Mouse (Mus musculus): Measurements from ENCODE around the gene Hoxa6. TPM values are rescaled to one million over a fixed set of nuclear protein-coding genes. Genes with fewer than 3 reads are reported as not detected.

Hoxa6 gene
- total and polyA plus RNA-seq, 3 experiments, result 0.16 TPM; not detected in 2

- H3K36me3 ChIP-seq (replicated peaks), result no peaks in the 10 kb centered on the region
- no peak for DNase-seq (ENCODE audit: low spot score)
- ATAC-seq (ENCODE audit: extremely low read depth, insufficient number of reproducible peaks, low FRiP score, poor library complexity, severe bottlenecking), result no peak
- peaks cover 67% of the 10 kb centered on the region for H3K27me3 ChIP-seq (ENCODE audit: insufficient read depth, low read length)
- H3K9me3 ChIP-seq (replicated peaks), result no peaks in the 10 kb centered on the region
- no peak within 1 kb of the TSS for H3K4me3 ChIP-seq (ENCODE audit: low read depth, low read length)
- no peak for TF ChIP-seq TAL1 (conservative IDR thresholded peaks at IDR 0.05; ENCODE audit: low read depth, low read length)
- no peaks in the 10 kb centered on the region for H3K4me1 ChIP-seq (ENCODE audit: insufficient read depth, low read depth, low read length)
Measured at GRCm38 (mm10) chr6:52164626-52165440, 43.7 kb downstream of the Hoxa6 start, which contains the start of gene Hoxa2. Hoxa2 (minus strand) TSS chr6:52164831.

GRCm38 (mm10) chr6:52164051-52164625 lies 44.4 kb downstream of the Hoxa6 start:
- H3K36me3 ChIP-seq (replicated peaks), result no peaks in the 10 kb centered on the region
- no peaks in the 10 kb centered on the region for H3K4me1 ChIP-seq (ENCODE audit: insufficient read depth, low read depth, low read length)
- peaks cover 69% of the 10 kb centered on the region for H3K27me3 ChIP-seq (ENCODE audit: insufficient read depth, low read length)
- H3K9me3 ChIP-seq (replicated peaks), result no peaks in the 10 kb centered on the region
- ATAC-seq (ENCODE audit: extremely low read depth, insufficient number of reproducible peaks, low FRiP score, poor library complexity, severe bottlenecking), result no peak
- no peak overlapping the region for H3K4me3 ChIP-seq (ENCODE audit: low read depth, low read length)
- no peak for DNase-seq (ENCODE audit: low spot score)
- no peak for TF ChIP-seq TAL1 (conservative IDR thresholded peaks at IDR 0.05; ENCODE audit: low read depth, low read length)
- TF ChIP-seq GATA2 (IDR thresholded peaks at IDR 0.05; ENCODE audit: borderline replicate concordance, low read depth, low read length), result no peak
- no peak for TF ChIP-seq GATA1 (IDR thresholded peaks at IDR 0.05; ENCODE audit: borderline replicate concordance, low read length)
- no peak for TF ChIP-seq CTCF (IDR thresholded peaks at IDR 0.05; ENCODE audit: low read depth, low read length)
- TF ChIP-seq POLR2AphosphoS5 (IDR thresholded peaks at IDR 0.05; ENCODE audit: insufficient replicate concordance, low read depth, low read length), result no peak

- Histone ChIP-seq H3K27me3 (ENCODE audit: insufficient read depth, low read length) (peaks cover 65% of the 10 kb centered on the region), H3K4me1 (ENCODE audit: insufficient read depth, low read depth, low read length) (no peaks in the 10 kb centered on the region), H3K9me3 (replicated peaks) (no peaks in the 10 kb centered on the region), H3K4me3 (ENCODE audit: low read depth, low read length) (no peak overlapping the region), H3K36me3 (replicated peaks) (no peaks in the 10 kb centered on the region)
- DNase-seq (ENCODE audit: low spot score), result no peak
- TF ChIP-seq POLR2AphosphoS5 (IDR thresholded peaks at IDR 0.05; ENCODE audit: insufficient replicate concordance, low read depth, low read length) (no peak), CTCF (IDR thresholded peaks at IDR 0.05; ENCODE audit: low read depth, low read length) (no peak), GATA2 (IDR thresholded peaks at IDR 0.05; ENCODE audit: borderline replicate concordance, low read depth, low read length) (no peak), TAL1 (conservative IDR thresholded peaks at IDR 0.05; ENCODE audit: low read depth, low read length) (no peak), GATA1 (IDR thresholded peaks at IDR 0.05; ENCODE audit: borderline replicate concordance, low read length) (no peak)
- ATAC-seq (ENCODE audit: extremely low read depth, insufficient number of reproducible peaks, low FRiP score, poor library complexity, severe bottlenecking), result no peak
Measured at GRCm38 (mm10) chr6:52163366-52164031, 45.0 kb downstream of the Hoxa6 start.

- ATAC-seq (ENCODE audit: extremely low read depth, insufficient number of reproducible peaks, low FRiP score, poor library complexity, severe bottlenecking) (no peak), DNase-seq (ENCODE audit: low spot score) (no peak)
- Histone ChIP-seq H3K36me3 (replicated peaks) (no peaks in the 10 kb centered on the region), H3K4me1 (ENCODE audit: insufficient read depth, low read depth, low read length) (no peaks in the 10 kb centered on the region), H3K4me3 (ENCODE audit: low read depth, low read length) (no peak overlapping the region), H3K27me3 (ENCODE audit: insufficient read depth, low read length) (peaks cover 59% of the 10 kb centered on the region), H3K9me3 (replicated peaks) (no peaks in the 10 kb centered on the region)
- TF ChIP-seq CTCF (IDR thresholded peaks at IDR 0.05; ENCODE audit: low read depth, low read length) (no peak), POLR2AphosphoS5 (IDR thresholded peaks at IDR 0.05; ENCODE audit: insufficient replicate concordance, low read depth, low read length) (no peak), TAL1 (conservative IDR thresholded peaks at IDR 0.05; ENCODE audit: low read depth, low read length) (no peak), GATA1 (IDR thresholded peaks at IDR 0.05; ENCODE audit: borderline replicate concordance, low read length) (no peak), GATA2 (IDR thresholded peaks at IDR 0.05; ENCODE audit: borderline replicate concordance, low read depth, low read length) (no peak)
Measured at GRCm38 (mm10) chr6:52162611-52163365, 45.7 kb downstream of the Hoxa6 start.

GRCm38 (mm10) chr6:52162093-52162380 lies 46.5 kb downstream of the Hoxa6 start:
- Histone ChIP-seq H3K27me3 (ENCODE audit: insufficient read depth, low read length) (peaks cover 52% of the 10 kb centered on the region), H3K4me1 (ENCODE audit: insufficient read depth, low read depth, low read length) (no peaks in the 10 kb centered on the region), H3K4me3 (ENCODE audit: low read depth, low read length) (no peak overlapping the region), H3K9me3 (replicated peaks) (no peaks in the 10 kb centered on the region), H3K36me3 (replicated peaks) (no peaks in the 10 kb centered on the region)
- DNase-seq (ENCODE audit: low spot score) (no peak), ATAC-seq (ENCODE audit: extremely low read depth, insufficient number of reproducible peaks, low FRiP score, poor library complexity, severe bottlenecking) (no peak)
- TF ChIP-seq CTCF (IDR thresholded peaks at IDR 0.05; ENCODE audit: low read depth, low read length), result no peak
- no peak for TF ChIP-seq GATA2 (IDR thresholded peaks at IDR 0.05; ENCODE audit: borderline replicate concordance, low read depth, low read length)
- no peak for TF ChIP-seq TAL1 (conservative IDR thresholded peaks at IDR 0.05; ENCODE audit: low read depth, low read length)
- no peak for TF ChIP-seq POLR2AphosphoS5 (IDR thresholded peaks at IDR 0.05; ENCODE audit: insufficient replicate concordance, low read depth, low read length)
- no peak for TF ChIP-seq GATA1 (IDR thresholded peaks at IDR 0.05; ENCODE audit: borderline replicate concordance, low read length)
